Mouse (Mus musculus): ENCODE measurements around the gene Ptafr. TPM values are rescaled to one million over a fixed set of nuclear protein-coding genes. Genes with fewer than 3 reads are reported as not detected.
A peak's percentile ranks its signal among the peaks of the same experiment; 100 is the strongest.
"Not testable (repeated sequence)": the region's sequence is repeated elsewhere in the genome, so short reads cannot be mapped to it uniquely, and the experiment has no call there.

Ptafr gene
- 1 to 10 TPM; 3.8 to 4.2 TPM for polyA plus RNA-seq (2017; shearing (Covaris generic))

DNA sequence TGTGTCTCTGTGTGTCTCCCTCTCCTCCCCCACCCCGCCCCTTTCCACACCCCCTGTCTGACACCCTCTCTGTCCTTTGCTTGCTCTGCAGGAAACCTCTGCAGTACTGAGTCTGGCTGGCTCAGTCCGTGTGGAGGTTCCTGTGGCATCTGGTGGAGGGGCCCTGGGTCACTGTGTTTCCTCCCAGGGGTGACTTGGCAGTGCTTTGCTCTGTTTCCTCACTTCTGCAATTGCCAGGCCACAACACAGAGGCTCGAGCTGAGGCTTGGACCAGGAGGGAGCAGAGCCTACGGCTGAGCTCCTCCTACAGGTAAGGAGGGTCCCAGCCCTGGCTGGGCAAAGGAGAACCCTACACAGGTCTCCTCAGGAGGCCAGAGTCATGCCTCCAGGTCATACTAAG lies at the start of gene Ptafr:
Gene Ptafr, plus strand, starts transcription at position 103 of the 400 bp plus-strand sequence.
- no peak for ATAC-seq

DNA sequence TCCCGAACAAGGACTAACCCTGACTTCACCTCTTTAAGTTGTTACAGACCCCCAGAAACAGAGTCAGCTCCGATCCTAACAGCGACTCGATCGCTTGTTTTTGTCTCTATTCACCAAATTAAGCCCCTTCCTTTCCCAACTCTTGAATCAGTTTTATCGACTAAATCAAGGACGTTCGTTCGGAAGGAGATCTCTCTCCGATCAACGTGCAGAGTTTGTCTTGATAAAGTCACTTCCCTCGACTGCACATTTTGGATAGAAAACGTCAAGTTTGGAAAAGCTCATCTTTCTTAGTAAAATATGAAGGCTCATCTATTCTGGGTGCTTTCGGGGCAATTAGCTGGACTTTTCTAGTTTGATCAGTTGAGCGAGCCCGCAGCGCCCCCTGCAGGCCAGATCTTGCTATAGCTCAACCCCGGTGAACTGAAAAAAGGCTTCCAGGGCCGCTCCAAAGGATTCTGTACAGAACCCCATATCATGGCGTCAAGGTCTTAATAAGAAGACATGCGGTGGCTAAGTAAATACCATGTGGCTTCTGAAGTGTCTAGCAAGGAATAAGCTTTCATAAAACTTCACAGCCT lies 49.2 kb upstream of the Ptafr start:
- ATAC-seq, result peak; percentile 21

DNA sequence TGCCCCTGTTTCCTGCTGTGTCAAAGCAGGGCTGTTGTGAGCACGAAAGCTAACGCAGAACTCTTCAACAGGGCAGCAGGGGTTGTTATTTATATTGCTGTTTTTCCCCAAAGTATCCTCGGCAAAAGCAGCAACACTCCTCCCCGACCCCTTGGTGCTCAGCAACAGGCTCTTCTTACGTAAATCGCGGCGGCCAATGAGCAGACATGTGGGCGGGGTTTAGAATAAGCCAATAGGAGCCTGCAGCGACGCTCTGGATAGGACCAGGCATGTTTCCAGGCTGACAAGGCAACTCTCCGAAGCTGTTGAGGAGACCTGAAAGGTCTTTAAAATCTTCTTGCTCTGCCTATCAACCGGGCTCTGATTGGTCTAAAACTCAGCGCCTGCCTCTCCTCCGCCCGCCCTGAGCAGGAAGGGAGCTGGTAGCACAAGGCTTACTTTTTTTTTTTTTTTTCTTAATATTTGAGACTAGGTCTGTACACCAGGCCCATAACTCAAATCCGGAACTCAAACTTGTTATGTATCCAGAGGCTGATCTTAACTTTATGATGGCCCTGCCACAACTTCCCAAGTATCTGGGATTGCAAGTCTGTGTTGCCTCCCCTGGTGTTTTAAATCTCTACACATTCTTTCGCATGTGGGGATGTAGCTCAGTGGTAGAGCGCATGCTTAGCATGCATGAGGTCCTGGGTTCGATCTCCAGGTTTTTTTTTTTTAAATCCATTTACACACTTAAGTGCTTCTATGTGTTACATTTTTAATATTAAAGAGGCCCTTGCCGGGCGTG lies 48.3 kb upstream of the Ptafr start:
- peak; percentile 94 for ATAC-seq

DNA sequence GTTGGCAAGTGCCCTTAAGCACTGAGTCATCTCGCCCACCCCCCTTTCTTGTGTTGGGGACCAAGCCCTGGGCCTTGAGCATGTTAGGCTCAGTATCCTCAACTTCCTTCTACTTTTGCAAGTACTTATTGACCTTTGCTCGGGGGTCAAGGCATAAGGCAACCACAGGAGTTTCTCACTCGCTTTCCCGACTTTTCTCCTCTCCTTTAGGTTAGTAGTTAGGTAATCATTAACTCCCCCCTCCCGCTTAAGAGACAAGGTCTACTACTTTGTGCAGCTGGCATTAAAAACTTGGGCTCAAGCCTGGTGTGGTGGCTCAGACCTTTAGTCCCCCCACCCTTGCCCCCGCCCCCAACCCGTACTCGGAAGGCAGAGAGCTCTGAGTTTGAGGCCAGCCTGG lies 45.8 kb upstream of the Ptafr start:
- no peak for ATAC-seq

DNA sequence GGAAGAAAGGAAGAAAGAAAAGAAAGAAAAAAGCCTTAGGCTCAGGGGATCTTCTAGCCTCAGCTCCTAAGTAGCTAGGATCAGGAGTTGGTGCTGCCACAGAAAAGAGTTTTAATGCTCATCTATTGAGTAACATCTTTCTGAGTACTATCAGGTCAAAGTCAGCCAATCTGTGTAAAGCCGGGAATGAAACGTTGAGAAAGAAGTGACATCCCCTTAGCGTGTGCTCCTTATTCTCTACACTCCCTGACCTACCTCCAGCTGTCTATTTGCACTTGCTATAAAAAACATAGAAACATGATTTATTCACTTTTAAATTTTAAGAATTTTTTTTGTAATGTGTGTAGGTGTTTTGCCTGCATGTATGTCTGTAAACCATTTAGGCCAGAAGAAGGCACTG lies 44.7 kb upstream of the Ptafr start:
- ATAC-seq, result no peak

DNA sequence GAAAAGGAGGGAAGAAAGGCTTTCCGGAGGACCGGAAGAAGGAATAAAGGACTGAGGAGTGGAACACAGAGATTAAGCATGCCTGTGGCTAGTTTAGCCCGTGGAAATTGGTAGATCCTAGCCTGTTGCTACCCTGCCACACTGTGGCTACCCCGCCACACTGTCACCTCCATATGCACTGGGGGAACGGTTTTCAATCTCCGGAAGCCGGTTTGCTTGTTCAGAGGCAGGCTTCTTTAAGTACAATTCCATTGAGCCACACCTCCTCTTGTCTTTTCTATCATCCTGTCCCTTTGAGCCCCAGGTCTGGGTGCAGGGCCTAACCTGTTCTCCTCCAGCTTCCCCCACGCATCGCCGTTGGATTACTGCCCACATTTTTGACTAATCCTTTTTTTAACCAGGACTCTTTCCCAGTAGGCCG lies 39.5 kb upstream of the Ptafr start:
- ATAC-seq, result no peak

DNA sequence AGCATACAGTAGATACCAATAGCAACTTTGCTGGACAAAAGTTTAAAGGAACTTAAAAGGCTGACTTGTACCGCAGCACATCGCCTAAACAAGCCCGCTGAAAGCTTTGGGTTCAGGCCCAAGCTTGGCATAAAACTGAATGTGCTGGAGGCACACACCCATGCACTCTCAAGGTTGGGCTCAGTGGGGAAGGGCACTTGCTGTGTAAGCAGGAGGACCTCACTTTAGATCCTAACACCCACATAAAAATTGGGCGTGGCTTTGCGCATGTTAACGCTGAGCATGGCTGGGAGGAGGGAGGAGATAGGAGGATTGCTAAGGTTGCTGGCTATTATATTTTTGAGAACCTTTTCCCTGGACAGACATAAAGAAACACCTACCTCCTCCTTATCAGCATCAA lies 39.1 kb upstream of the Ptafr start:
- no peak for ATAC-seq

DNA sequence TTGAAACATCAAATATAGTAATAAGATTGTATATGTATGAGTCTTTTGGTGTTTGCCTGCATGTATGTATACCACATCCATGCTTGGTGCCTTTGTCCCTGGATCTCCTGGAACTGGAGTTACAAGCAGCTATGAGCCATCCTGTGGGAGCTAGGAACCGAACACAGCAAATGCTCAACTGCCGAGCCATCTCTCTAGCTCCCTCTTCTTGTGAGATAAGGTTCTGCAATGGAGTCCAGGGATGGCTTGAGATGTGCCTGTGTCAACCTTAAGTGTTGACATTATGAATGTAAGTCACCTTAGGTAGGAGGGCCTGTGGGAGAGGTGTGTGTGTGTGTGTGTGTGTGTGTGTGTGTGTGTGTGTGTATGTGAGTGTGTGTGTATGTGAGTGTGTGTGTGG lies 37.2 kb upstream of the Ptafr start:
- peak; percentile 57 for ATAC-seq

DNA sequence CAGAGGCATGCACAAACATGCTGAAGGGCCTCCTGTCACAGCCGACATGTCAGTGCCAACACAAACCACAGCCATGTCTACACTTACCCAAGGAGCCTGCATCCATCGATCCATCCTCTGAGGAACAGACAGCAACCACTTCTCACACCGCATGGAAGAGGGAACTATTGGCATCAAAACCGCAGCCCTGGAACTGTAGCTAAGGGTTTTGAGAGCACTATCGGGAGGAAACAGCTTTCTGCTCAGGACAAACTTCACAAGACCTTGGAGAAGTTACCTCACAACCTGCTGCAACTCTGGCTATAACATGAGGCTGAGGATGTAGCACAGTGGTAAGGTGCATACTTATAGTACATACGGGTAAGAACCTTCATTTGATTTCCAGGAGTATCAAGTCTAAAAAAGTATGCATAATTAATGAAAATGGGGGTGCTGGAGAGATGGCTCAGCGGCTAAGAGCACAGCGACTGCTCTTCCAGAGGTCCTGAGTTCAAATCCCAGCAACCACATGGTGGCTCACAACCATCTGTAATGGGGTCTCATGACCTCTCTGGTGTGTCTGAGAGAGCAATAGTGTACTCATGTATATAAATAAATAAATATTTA lies 35.8 kb upstream of the Ptafr start:
- no peak for ATAC-seq

DNA sequence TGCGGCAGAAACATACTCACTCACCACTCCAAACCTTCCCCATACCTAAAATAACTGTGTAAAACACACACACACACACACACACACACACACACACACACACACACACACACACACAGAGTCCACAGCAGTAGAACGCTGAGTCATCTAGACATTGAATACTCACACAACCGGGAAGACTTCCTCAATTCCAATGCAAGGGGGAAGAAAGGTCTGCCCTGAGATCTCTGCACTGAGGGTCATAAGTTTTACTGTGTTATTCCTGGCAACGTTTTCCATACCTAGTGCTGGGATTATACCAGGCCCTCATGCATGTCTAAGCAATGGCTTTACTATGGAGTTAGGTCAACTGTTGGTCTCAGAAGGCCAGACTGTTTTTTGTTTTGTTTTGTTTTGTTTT lies 34.5 kb upstream of the Ptafr start:
- no peak for ATAC-seq

DNA sequence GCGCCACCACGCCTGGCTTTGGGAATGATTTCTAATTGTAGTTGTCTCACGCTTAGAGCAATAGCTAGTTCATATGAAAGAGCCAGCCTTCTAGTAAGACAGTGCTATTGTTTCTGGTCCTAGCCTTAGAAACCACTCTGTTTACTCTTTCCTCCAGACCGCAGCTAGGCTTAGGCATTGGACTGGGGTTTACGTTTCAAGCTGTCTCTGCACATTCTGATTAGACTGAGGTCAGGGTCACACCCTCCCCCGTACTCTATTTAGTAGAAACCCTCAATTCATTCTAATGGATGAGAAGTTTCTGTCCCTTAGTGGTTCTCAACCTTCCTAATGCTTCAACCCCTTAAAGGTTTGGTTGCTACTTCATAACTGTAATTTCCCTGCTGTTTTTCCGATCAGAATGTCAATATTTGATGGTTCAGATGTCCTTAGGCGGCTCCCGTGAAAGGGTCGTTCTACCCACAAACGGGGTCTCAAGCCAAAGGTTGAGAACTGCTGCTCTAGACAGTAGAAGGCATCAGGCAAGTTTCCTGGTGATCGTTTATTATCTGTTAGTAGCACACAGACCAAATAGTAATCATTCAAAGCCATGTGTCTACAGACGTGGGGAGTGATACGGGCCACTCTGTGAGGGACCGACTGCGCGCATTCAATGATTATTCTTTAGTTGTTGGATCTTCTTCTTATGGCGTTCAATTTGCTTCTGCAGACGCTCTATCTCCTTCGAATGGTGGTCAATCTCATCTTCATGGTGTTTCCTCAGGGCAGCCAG lies 33.6 kb upstream of the Ptafr start:
- no peak for ATAC-seq

DNA sequence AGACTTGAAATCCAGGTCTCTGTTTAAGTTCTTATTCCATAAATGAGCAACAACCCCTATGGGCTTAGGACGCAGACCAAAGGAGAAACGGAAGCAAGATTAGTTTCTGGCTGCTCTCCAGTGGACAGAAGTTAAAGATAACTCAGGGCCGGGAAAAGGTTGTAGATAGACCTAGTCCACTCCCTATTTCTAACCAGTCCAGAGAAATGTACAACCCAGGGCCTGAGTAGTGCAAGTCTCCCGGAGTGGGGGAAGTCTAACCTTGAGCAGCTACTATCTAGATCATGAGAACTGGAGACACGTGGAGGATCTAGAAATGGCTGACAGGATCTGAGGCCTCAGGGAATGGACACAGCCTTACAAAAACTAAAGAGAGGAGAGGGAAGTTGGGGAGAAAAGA lies 31.4 kb upstream of the Ptafr start:
- no peak for ATAC-seq

DNA sequence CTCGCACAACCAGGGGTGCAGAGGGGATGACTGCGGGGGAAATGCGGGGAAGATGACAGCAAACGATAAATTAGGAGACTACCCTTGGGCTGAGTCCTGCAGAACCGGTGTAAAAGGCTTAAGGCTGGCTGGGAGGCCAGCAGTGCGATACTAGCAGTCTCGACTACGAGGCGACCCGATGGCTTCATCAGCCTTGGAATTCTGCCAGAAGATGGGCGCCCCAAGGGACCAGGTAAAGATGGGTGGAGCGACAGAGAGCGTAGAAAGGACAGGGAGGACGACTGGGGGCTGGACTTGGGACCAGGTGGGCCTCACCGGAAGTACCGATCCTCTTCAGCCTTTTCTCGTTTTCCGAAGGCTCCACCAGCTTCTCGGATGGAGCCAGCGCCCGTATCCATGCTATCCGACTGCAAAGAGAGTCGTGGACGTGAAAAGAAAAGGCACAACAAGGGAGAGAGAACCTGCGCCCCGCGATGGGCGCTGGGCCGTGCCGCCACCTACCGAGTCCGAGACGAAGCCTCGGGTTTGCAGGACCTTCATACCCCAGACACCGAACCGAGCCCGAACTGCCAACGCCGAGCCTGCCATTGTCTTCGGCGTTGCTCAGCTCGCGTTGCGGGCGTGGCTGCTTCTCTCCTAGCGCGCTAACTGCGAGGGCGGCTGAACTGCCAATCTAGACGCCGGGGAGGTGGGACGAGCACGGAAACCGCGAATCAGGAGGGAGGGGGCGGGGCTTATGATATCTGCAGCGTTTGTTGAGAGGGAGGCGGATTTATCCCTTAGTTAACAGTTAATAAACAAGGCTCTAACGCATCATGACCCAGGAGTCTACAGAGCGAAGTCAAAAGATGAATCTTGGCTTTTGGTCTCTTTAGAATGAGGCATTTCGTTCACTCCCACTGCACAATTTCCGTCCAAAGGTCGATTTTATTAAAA lies 30.6 kb upstream of the Ptafr start, which contains the start of gene Atpif1:
Gene Atpif1, minus strand, starts transcription at position 679 of the 936 bp plus-strand sequence.
- ATAC-seq, result peak; percentile 90

DNA sequence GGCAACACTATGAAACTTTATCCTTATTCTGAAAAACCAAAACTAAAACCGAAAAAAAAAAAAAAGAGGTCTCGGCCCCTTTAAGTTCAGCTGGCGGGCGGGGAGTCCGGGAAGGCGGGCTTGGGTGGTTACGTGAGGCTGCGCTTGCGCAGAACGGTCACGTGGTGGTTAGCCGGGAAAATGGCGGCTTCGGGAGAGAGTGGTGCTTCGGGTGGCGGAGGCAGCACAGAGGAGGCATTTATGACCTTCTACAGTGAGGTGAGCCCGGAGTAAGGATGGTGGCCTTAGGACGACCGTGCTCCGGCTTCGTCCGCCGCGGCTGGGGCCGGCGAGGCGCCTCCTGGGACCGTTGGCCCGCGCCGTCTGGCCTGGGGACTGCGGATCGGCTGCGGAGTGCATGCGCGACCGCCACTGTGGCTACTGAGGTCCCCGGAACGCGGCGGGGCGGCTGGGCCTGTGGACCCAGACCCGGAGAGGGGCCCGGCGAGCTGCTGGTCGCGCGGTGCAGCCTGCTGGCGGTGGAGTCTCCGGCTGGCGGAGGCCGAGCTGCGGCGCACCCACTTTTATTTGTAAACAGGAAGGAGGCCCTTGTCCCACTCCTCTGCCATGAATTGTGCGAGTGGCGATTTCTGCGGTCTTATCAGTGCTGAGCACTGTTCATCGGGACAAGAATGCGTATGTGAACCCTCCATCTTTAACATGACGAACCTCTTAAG lies 28.3 kb upstream of the Ptafr start, which contains the start of gene Dnajc8:
Gene Dnajc8, plus strand, starts transcription at position 145 of the 716 bp plus-strand sequence.
- peak; percentile 66 for ATAC-seq

DNA sequence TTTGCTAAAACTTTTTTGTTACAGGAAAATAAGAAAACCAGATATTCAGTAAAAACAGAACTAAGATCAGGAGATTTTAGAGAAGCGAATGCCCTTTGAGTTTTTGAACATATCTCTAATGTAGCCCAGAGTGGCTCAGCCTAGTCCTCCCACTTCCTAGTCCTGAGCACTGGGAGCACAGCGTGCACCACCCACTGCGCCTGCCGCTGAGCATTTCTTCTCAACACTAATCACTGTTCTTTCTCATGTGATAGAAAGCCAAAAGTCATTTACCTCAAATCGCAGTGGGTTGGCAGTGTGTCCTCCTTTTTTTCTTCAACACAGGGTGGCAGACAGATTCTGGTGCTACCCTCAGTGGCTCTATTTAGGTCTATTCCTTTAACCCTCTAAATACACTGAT lies 24.4 kb upstream of the Ptafr start:
- no peak for ATAC-seq

DNA sequence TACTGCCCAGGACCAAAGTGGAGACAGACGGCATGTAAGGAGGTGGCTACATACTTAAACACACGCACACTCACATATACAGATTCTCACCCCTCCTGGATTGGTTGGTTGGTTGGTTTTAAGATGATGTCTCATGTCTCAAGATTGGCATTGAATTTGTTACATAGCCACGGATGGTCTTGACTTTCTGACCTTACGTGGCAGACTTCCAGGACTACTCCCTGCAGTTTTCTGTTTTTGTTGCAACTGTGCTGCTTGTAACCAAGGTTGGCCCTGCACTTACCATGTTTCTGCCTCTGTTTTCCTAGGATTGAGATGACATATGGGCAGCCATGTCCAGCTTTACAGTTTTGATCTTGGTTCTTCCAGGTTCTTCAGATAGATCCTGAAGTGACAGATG lies 22.5 kb upstream of the Ptafr start:
- no peak for ATAC-seq

DNA sequence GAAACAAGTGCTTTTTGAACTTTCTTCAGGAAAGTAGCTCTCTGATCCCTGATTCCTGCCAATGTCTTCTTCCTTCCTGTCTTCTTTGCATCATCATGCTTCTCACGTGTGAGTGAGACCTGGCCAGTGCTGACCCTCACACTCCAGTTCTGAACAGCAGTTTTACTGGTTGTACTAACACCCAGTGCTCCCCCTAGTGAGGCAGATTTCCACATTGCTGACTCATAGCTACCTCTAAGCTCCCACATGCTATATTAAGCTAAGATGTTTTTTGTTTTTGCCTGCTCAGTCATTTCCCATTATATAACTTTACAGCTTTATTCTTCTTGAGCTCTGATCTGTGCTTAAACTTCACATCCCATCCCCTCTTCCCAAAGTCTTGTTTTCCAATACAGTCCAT lies 21.1 kb upstream of the Ptafr start:
- no peak for ATAC-seq

DNA sequence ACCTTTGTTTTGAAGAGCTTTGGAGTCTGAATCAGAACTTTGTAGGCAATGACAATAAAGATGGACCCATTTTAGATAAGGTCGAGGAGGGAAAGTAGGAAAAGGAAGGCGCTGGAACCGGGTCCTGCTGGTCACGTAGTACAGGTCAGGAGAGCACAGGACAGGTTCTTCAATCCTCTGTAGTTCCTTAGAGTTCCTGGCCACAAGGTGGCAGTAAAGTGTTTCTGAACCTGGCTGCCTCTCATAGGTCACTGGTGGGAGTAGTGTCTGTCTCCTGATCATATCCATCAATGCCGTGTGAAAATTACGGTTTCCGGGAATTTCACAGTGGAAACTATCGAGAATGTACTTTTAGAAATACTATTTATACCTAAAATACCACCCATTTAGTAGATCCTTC lies 18.0 kb upstream of the Ptafr start:
- peak; percentile 78 for ATAC-seq

DNA sequence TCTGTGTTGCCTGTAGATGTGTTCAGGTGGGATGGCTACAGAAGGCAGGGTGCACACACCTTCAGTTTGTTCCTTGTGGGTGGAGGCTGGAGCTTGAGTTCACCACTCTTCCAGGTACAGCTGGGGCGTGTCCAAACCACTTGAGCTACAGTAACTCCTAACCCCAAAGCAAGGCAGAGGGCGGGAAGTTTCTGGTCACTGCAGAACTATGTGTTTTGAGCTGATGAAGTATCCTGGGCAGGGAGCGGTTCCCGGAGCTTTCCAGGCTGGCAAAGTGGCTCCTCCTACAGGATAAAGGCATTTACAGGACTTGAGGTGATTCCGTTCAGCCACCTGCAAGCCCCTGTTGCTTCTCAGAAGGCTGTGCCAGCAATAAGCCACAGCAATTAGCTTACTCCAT lies 9.6 kb upstream of the Ptafr start:
- ATAC-seq, result no peak

DNA sequence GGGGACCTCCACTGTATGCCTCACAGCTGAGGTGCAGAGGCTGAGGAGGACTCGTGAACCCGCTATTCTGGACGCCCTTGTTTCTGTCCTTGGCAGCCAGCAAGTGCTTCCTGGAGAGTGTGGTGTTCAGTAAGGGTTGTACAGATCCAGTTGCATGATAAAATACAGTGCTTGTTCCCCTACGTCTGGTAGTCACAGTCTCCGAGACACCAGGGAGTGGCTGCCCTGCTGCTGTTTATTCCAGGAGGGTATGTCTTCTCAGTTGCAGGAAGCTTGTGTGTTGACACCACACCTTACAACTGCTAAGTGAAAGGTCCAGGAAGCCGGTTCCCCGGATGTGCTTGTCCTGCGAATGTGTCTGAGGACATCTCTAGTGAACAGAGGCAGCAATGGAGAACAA lies 9.2 kb upstream of the Ptafr start:
- ATAC-seq, result no peak

DNA sequence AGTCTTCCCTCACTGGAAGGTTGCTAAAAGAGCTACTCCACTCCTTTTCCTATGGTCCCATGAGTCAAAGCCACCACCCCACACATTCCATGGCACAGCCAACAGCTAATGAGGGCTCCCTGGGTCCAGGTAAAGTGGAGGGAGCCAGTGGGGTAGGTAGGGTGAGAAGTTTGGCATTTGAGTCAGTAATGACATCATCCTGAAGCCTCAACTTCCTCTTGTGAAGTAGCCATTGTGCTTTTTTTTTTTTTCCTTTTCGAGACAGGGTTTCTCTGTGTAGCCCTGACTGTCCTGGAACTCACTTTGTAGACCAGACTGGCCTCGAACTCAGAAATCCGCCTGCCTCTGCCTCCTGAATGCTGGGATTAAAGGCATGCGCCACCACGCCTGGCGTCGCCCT lies 8.3 kb upstream of the Ptafr start:
- ATAC-seq, result not testable (repeated sequence)
